Mouse (Mus musculus) skeletal muscle tissue, adult 2 months (tissue): ENCODE data around the gene Pfn3.
"Not testable (repeated sequence)": the region's sequence is repeated elsewhere in the genome, so short reads cannot be mapped to it uniquely, and the experiment has no call there.

Experiments
- DNase-seq: peaks from one replicate; pipeline ENCODE4 v3.0.0-alpha.2; 2012; ENCODE audit warnings: low read depth, low spot score

The Pfn3 gene

DNA sequence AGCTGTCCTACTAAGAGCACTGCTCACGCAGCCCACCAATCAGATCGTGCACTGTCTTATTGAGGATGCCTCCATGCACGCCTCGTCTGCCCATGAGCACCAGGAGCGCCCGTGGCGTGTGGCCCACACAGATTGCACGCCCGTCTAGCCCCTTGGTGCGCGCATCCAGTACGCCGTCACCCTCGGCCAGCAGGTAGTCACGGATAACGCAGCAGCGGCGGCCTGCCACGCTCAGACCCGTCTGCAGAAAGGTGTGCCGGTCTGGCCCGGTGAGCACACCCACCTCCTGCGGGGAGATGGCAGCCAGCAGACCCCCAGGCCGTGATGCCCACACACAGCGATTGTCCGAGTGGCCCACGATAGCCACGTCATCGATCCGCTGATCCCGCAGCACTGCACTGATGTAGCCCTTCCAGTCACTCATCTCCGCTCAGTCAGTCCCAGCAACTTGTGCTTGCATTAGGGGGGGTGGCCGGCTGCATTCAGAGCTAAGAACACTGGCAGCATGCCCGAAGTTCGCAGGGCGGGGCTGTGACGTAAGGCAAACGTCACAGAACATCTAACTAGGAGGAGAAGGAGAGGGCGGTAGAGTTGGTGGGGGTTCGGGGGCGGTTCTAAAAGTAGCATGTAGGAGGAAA is at the start of gene Pfn3:
Gene Pfn3 (minus strand): TSS at position 490 of the 638 bp plus-strand sequence.
- peak; percentile 20 for DNase-seq

- no peak for DNase-seq
Observed at GRCm38 (mm10) chr13:55464027-55464884, 49.2 kb upstream of the Pfn3 start, which contains the start of gene Prr7. Gene Prr7 (plus strand): TSS chr13:55464267.

DNA sequence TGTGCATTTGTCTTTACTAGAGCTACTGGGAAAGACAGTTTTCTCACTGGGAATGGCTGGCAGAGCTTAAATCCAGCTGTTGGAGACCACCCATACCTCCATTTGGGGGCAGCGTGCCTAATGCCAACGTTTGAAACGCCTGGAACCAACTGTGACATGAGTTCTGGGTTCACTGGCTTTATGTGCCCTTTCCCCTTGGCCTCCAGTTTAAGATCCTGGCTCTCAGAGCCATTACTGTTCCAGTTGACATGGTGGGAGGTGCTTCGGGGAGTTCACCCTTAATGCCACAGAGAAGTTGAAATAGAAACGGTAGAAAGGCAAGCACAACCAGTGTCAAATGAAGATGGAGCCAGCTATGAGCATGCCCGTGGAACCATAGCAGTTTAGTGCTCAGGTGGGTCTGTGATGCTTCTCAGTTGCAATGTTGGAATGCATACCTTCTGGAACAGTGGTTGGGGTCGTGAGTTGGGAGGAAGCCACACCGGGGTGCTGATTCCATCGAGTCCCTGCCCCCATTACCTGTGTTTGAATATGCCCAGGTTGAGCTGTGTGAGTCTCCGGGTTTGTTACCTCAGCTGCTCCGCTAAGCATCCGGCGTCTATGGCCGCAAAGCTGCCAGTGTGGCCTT is 48.5 kb upstream of the Pfn3 start:
- no peak for DNase-seq

- DNase-seq, result no peak
Observed at GRCm38 (mm10) chr13:55462965-55463364, 47.9 kb upstream of the Pfn3 start.

DNA sequence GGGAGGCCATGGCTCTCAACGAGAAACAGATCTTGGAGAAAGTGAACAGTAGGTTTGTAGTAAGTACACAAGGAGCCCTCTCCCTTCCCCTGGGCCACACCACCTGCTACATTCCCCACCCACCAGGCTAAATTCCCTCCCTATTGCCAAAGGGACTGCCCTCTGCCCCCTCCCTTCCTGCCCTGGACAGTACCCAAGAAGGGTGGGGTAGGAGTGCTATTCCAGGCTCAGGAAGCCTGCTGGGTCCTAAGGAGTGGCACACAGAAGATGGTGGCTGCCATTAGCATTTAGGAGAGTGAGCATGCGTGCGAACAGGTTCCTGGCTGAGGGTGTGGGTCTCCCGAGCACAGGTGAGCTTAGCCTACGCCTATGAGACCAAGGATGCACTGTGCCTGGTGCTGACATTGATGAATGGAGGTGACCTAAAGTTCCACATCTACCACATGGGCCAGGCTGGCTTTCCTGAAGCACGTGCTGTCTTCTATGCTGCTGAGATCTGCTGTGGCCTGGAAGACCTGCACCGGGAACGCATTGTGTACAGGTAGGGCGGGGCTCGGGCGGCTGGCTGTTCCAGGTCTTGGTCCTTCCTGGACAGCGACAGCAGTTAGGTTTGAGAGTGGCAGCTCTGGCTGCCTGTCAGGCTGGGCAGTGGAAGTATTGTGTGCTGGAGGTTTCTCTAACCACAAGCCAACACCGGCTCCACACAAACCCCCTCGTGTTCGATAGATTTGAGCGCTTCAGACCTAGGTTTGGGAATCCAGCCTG is 36.9 kb upstream of the Pfn3 start:
- no peak for DNase-seq

DNA sequence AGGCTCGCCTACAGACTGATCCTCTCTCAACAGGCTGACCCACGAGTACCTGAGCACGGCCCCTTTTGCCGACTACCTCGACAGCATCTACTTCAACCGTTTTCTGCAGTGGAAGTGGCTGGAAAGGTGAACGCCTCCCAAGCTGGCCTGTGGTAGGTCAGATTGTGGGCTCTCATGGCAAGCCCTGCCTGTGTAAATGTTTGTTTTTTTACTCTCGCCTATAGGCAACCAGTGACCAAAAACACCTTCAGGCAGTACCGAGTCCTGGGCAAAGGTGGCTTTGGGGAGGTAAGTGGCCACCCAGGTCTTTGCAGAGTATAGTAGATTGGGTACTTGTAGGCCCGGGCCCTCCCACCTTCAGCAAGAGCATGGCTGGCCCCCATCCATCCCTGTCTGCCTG is 36.3 kb upstream of the Pfn3 start:
- no peak for DNase-seq

DNA sequence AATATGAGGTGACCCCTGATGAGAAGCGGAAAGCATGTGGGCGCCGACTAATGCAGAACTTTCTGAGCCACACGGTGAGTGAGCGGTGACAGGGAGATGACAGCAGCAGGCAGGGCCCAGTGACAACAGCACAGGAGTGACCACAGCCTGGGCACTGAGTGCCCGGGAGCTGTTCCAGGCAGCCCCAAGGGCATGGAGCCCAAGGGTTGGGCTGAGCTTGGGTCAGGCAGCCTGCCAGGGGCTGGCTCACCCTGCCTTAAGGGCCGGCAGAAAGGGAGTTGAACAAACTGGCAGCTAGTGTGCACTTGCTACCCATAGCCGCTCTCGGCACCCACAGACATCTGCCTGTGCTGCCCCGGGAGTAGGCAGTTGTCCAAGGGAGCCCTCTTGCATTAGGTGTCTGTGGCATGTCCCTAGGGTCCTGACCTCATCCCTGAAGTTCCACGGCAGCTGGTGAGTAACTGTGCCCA is 35.5 kb upstream of the Pfn3 start:
- peak; percentile 95 for DNase-seq

DNA sequence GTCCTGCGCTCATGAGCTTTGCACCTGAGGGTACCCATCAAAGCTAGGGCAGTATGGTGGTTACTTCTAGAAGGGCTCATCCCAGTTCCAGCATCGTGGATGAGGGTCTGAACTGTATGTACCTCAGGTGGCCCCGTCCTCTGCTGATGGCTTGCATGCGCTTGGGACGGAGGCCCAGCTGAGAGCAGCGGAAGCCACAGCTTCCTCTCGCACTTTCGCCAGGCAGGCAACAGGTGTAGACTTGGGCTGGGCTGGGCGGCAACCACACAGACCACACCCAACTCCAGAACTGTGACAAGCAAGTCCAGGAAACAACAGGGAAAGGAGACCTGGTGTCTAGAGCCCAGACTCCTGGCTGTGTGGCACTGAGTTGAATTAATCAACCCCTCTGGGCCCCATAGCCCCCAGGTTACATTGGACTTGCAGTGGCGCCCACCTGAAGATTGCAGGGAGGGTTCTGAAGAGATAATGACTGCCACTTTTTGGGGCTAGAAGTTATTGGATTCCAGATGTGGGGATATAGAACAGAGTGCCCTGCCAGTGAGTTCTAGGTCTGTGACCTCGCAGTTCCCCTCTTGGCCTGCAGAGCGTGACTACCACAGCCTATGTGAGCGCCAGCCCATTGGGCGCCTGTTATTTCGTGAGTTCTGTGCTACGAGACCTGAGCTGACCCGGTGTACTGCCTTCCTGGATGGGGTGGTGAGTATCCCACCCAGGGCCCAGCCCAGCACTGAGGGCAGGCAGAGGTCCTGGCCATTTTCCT is 34.8 kb upstream of the Pfn3 start:
- DNase-seq, result no peak

DNA sequence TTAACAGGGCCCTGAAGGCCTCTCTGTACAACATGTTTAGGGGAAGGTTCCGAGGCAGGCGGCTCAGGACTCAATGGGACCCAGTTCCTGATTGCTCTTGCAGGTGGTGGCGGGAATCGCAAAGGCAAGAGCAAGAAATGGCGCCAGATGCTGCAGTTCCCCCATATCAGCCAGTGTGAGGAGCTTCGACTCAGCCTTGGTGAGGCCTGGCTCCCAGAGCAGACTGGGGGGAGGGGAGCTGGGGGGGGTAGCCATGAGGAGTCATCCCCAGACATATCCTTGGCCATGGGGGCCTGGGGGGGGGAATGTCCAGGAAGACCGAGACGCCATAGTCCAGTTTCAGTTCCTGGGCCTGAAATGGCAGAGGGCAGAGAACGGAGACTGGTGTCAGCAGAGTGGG is 34.2 kb upstream of the Pfn3 start:
- DNase-seq, result no peak

- no peak for DNase-seq
Observed at GRCm38 (mm10) chr13:55448131-55448530, 33.1 kb upstream of the Pfn3 start.

GRCm38 (mm10) chr13:55447543-55447943 is 32.5 kb upstream of the Pfn3 start:
- DNase-seq, result no peak

DNA sequence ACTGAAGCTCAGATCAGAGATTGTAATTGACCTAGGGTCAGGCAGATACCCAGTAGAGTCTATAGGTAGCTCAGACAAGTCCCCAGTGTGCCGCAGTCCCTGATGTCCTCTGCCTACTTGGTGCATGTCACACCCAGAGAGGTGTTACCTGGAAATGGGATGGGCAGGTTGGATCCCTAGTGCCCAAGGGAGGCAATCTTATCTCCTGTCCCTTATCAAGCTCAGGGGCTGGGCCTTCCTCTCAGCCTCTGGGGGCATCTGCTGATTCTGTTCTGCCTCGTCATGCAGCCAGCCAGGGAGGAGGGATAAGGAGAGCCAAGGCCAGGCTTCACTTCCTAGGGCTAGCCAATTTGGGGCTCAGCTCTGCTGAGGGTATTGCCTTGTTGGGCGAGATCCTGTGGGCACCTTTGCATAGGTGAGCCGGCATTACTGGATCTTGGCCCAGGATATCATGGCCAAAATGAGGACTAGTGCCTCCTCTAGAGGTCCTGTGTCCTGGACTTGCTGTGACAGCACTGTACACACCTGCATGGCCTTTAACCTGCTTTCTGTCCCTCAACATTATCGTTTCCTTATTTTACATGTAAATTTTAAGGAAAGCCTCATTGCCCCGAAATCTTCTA is 31.6 kb upstream of the Pfn3 start:
- no peak for DNase-seq

DNA sequence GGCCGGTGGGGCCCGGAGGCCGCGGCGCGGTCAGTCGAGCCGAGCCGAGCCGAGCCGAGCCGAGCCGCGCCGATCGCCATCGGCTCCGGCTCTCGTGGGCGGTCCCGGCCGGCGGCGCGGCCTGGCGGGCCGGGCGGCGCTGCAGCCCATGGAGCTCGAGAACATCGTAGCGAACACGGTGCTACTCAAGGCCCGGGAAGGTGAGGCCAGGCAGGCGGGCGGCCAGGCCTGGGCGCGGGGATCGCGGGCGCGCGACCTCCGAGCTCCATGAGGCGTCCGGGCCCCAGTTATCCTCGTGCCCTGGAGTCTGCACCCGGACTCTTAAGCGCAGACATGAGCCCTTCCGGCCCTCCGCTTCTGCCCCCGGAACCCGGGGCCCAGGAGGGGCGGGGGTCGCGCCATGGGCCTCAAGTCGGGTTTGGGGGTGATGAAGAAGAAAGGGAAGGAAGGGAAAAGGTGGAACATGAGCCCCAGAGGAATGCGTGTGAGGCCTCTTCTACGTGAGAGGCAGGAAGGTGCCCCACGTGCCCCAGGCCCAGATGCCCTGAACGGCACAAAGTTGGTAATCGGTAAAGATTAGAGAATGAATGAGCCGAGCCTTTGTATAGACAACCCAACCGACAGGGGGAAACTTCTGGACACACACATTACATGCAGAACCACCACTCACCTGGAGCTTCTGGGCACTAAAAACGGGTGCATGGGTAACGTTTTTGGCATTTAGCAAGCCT is 30.5 kb upstream of the Pfn3 start:
- DNase-seq, result no peak

DNA sequence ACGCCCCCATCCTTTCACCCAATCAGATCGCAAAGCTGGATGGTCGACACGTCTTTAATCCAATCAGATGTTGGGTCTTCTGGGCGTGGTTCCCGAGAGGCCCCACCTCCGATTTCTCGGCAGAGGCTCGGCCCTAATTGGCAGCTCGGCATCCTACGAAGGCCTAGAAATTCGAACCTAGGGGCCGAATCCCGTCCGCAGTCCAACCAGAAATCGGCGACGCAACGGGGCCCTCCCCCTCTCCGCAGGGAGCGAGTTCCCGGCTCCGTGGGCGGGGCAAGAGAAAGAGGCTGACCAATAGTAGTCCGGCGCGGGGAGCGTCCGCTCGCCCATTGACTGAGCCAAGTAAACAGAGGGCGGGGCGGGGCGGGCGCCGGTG is 29.9 kb upstream of the Pfn3 start, which contains the start of gene Grk6:
Gene Grk6 (plus strand): TSS at position 136 of the 379 bp plus-strand sequence.
- peak; percentile 99 for DNase-seq

DNA sequence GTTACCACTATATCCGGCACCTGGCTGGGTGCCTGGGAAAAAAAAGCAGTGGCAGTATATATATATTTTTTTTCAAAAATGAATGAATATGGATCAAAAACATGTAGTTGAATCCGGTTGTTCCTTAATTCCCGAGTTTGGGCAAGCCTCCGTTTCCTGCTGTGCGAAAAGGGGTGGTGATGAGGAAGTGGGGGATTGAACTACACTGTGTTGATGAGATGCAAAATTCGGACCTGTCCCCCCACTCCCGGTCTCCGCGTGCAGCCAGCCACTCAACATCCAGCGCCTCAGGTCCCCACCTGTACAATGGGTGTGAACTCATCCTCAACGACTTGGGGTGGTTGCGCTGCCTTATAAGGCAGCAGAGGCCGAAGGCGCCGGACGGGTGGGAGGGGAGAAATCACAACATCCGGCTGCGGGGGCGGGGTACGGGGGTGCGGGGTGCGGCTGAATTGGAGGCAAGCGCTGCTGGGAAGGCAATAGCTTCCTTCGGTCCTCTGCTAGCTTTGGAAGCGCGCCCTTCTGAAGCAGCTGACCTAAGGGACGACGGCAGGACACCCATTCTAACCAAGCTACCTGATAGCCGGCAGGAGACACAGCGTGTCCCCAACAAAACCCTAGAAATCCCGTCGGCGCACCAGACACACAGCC is 29.4 kb upstream of the Pfn3 start:
- DNase-seq, result no peak

- no peak for DNase-seq
Observed at GRCm38 (mm10) chr13:55443799-55444285, 28.8 kb upstream of the Pfn3 start.

GRCm38 (mm10) chr13:55437111-55437629 is 22.1 kb upstream of the Pfn3 start:
- not testable (repeated sequence) for DNase-seq

- no peak for DNase-seq
Observed at GRCm38 (mm10) chr13:55431889-55432685, 17.1 kb upstream of the Pfn3 start.
